Mouse (Mus musculus) C2C12 (cell line): Measurements from ENCODE around the gene Epha3.

ENCODE experiments used
- CEBPB ChIP-seq: IDR thresholded peaks from one replicate; pipeline ENCODE4 v1.6.1; 2011; ENCODE audit warnings: low read depth, mild to moderate bottlenecking, control low read depth, moderate library complexity
- CTCF ChIP-seq: IDR thresholded peaks from one replicate; pipeline ENCODE4 v1.5.1; 2011; ENCODE audit not compliant: control insufficient read depth, insufficient read depth, insufficient read length
- FOSL1 ChIP-seq: IDR thresholded peaks from one replicate; pipeline ENCODE4 v1.8.0; 2011; ENCODE audit warnings: mild to moderate bottlenecking, low read length; ENCODE audit not compliant: poor library complexity, insufficient read depth, severe bottlenecking
- MAX ChIP-seq: IDR thresholded peaks from one replicate; pipeline ENCODE4 v1.6.1; 2011; ENCODE audit warnings: mild to moderate bottlenecking, control low read depth
- MYOD1 ChIP-seq: IDR thresholded peaks from one replicate; pipeline ENCODE4 v1.6.1; 2011; ENCODE audit warnings: low read depth; ENCODE audit not compliant: control insufficient read depth, insufficient read length
- MYOG ChIP-seq: IDR thresholded peaks from one replicate; pipeline ENCODE4 v1.6.1; 2011; ENCODE audit not compliant: control insufficient read depth, insufficient read length; ENCODE audit errors: extremely low read depth
- USF1 ChIP-seq: IDR thresholded peaks from one replicate; pipeline ENCODE4 v1.6.1; 2011; ENCODE audit warnings: low read depth, mild to moderate bottlenecking, control low read depth, moderate library complexity

- TF ChIP-seq CTCF (no peak), MYOG (no peak), MYOD1 (no peak), MAX (no peak), USF1 (no peak), CEBPB (no peak), FOSL1 (no peak)
Observed at GRCm38 (mm10) chr16:63673236-63673840, 190.6 kb downstream of the Epha3 start.
